Mouse (Mus musculus): Measurements from ENCODE around the gene Slc6a21.
A peak's percentile ranks its signal among the peaks of the same experiment; 100 is the strongest.

DNA sequence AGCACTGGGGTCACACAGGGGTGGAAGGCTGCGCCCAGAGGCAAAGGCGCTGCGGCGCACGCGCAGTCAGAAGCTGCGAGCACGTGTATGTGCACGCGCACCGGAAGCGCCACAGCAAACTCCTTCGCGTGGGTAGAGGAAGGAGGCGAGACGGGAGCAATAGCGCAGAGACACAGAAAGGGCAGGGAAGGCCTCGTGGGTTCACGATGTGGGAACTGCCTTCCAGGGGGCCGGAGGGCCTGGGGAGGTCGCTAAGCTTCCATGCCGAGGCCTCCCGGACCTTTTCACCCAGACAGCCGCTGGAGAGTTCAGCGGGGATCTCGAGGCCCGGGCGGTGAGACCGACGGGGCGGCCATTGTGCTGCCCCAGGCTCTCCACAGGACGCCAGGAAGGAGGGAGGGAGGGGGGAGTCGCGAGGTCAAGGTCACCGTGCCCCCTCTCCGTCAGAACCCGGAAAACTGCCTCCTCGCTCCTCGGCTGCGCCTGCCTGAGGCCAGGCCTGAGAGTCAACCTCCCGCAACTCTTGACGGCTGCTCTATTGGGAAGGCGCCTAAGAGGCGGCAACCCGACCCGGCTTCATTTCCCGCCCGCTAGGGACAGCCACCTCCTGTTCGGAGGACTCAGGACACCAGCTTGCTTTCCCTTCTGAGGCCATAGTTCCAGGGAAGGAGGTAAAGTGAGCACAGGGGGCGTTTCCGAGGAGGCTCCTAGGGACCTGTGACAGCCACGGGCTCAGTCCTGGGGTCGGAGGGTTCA lies 36.5 kb upstream of the Slc6a21 start, which contains the start of gene Slc6a16:
- no peak for TF ChIP-seq CTCF (conservative IDR thresholded peaks at IDR 0.05; ENCODE audit: low read length)
- TF ChIP-seq POU5F1 (IDR thresholded peaks at IDR 0.05; ENCODE audit: borderline replicate concordance, low read length), result 0 out of 2 replicates have a peak, but pooled peaks have one; percentile 6
- no peak for TF ChIP-seq NANOG (IDR thresholded peaks at IDR 0.05; ENCODE audit: borderline replicate concordance, low read length)
